Mouse (Mus musculus) lung, postnatal 0 days (tissue): ENCODE data around the gene Ankfn1. TPM values are rescaled to one million over a fixed set of nuclear protein-coding genes. Genes with fewer than 3 reads are reported as not detected.

Source experiments
- ATAC-seq: fragments of 200-750 bp; cut with Nextera tagmentation; 2 replicates; pipeline ENCODE4 v1.8.0; 2017; ENCODE audit warnings: moderate library complexity
- DNase-seq: peaks from one replicate; pipeline ENCODE4 v3.0.0-alpha.2; 2016; ENCODE audit warnings: low spot score
- H3K27ac ChIP-seq: fragments of 300-500 bp; sonication (generic); 2 replicates; pipeline ENCODE4 v1.5.1; 2014; ENCODE audit warnings: antibody characterized with exemption, mild to moderate bottlenecking, low read length, mixed read lengths
- H3K27me3 ChIP-seq: fragments of 300-500 bp; sonication (generic); replicated peaks from 2 replicates; pipeline ENCODE4 v1.6.1; 2014; ENCODE audit warnings: low read length, mixed read lengths; ENCODE audit not compliant: insufficient read depth
- H3K36me3 ChIP-seq: fragments of 300-500 bp; sonication (generic); 2 replicates; pipeline ENCODE4 v1.6.1; 2014; ENCODE audit warnings: low read length, mixed read lengths; ENCODE audit not compliant: insufficient read depth
- H3K4me1 ChIP-seq: fragments of 300-500 bp; sonication (generic); 2 replicates; pipeline ENCODE4 v1.6.1; 2014; ENCODE audit warnings: antibody characterized with exemption, low read depth, low read length, mixed read lengths; ENCODE audit not compliant: insufficient read depth
- H3K4me2 ChIP-seq: fragments of 300-500 bp; sonication (generic); replicated peaks from 2 replicates; pipeline ENCODE4 v1.6.1; 2014; ENCODE audit warnings: low read depth, mild to moderate bottlenecking, low read length, moderate library complexity, mixed read lengths
- H3K4me3 ChIP-seq: fragments of 300-500 bp; sonication (generic); 2 replicates; pipeline ENCODE4 v1.5.1; 2014; ENCODE audit warnings: low read depth, low read length
- H3K9ac ChIP-seq: fragments of 300-500 bp; sonication (generic); replicated peaks from 2 replicates; pipeline ENCODE4 v1.6.1; 2014; ENCODE audit warnings: low read depth, mild to moderate bottlenecking
- H3K9me3 ChIP-seq: fragments of 300-500 bp; sonication (generic); 2 replicates; pipeline ENCODE4 v1.6.1; 2016; ENCODE audit warnings: low read length, mixed read lengths
- CTCF ChIP-seq: IDR thresholded peaks from 2 replicates; pipeline ENCODE4 v1.5.1; 2016; ENCODE audit warnings: antibody characterized with exemption, mild to moderate bottlenecking
- EP300 ChIP-seq: IDR thresholded peaks from 2 replicates; pipeline ENCODE4 v1.6.1; 2016; ENCODE audit warnings: antibody characterized with exemption, mild to moderate bottlenecking, control low read depth
- WGBS: fragments of 180-500 bp; shearing (Covaris S2); extraction: QIAGEN DNeasy Blood & Tissue Kit; methylation state at CpG from one replicate; pipeline ENCODE4 v1.1.7; 2014; 5-methylcytosine and 5-hydroxymethylcytosine counted together
- polyA plus RNA-seq: library from polyadenylated mRNA; unstranded; fragments of >200 nt; fragmentation: Nextera tagmentation; extraction: Ambion mirVana; gene quantifications from 2 replicates; pipeline ENCODE4 v1.2.1, GENCODE M21; 2015

The Ankfn1 gene
- polyA plus RNA-seq, 1 experiment from 2014 or later: 0.85 TPM

- Histone ChIP-seq H3K4me1 (no peaks in the 10 kb centered on the region), H3K4me2 (no peak overlapping the region), H3K9ac (no peak overlapping the region), H3K9me3 (no peaks in the 10 kb centered on the region), H3K4me3 (no peak overlapping the region), H3K36me3 (no peaks in the 10 kb centered on the region), H3K27ac (no peak overlapping the region), H3K27me3 (no peaks in the 10 kb centered on the region)
- WGBS: 54% methylated on average over 3 of the region's 3 CpGs
- peak; percentile 41 for DNase-seq
- ATAC-seq: peak; percentile 73
- peak; percentile 57; the same call in 1 of the 2 replicates for TF ChIP-seq EP300
- no peak for TF ChIP-seq CTCF
Measured at GRCm38 (mm10) chr11:89360895-89361294, 416.6 kb downstream of the Ankfn1 start.

GRCm38 (mm10) chr11:89358546-89358945, 418.9 kb downstream of the Ankfn1 start:
- DNase-seq: no peak
- H3K27ac ChIP-seq: no peak overlapping the region
- H3K27me3 ChIP-seq: no peaks in the 10 kb centered on the region
- no peak for ATAC-seq
- no peaks in the 10 kb centered on the region for H3K36me3 ChIP-seq
- WGBS: 85% methylated on average over 5 of the region's 5 CpGs
- H3K9ac ChIP-seq: no peak overlapping the region
- H3K4me3 ChIP-seq: no peak overlapping the region
- H3K4me1 ChIP-seq: no peaks in the 10 kb centered on the region
- TF ChIP-seq EP300 (no peak), CTCF (no peak)
- no peaks in the 10 kb centered on the region for H3K9me3 ChIP-seq
- H3K4me2 ChIP-seq: no peak overlapping the region

- no peak overlapping the region for H3K4me3 ChIP-seq
- no peak overlapping the region for H3K9ac ChIP-seq
- TF ChIP-seq EP300 (peak; percentile 83), CTCF (no peak)
- no peaks in the 10 kb centered on the region for H3K36me3 ChIP-seq
- no peak overlapping the region for H3K4me2 ChIP-seq
- no peak for DNase-seq
- H3K27ac ChIP-seq: no peak overlapping the region
- WGBS: 44% methylated on average over 2 of the region's 2 CpGs
- no peaks in the 10 kb centered on the region for H3K4me1 ChIP-seq
- H3K9me3 ChIP-seq: no peaks in the 10 kb centered on the region
- H3K27me3 ChIP-seq: no peaks in the 10 kb centered on the region
- ATAC-seq: peak; percentile 67
Measured at GRCm38 (mm10) chr11:89356479-89356878, 421.0 kb downstream of the Ankfn1 start.

- DNase-seq (no peak), ATAC-seq (no peak)
- H3K36me3 ChIP-seq: no peaks in the 10 kb centered on the region
- H3K4me1 ChIP-seq: no peaks in the 10 kb centered on the region
- H3K9ac ChIP-seq: no peak overlapping the region
- no peak for TF ChIP-seq CTCF
- no peak for TF ChIP-seq EP300
- H3K4me3 ChIP-seq: no peak overlapping the region
- no peak overlapping the region for H3K27ac ChIP-seq
- H3K27me3 ChIP-seq: no peaks in the 10 kb centered on the region
- no peaks in the 10 kb centered on the region for H3K9me3 ChIP-seq
- 56% methylated on average over 5 of the region's 5 CpGs for WGBS
- H3K4me2 ChIP-seq: no peak overlapping the region
Measured at GRCm38 (mm10) chr11:89356018-89356417, 421.4 kb downstream of the Ankfn1 start.

- Histone ChIP-seq H3K4me1 (no peaks in the 10 kb centered on the region), H3K9me3 (no peaks in the 10 kb centered on the region), H3K36me3 (no peaks in the 10 kb centered on the region), H3K27ac (no peak overlapping the region), H3K4me3 (no peak overlapping the region), H3K4me2 (no peak overlapping the region), H3K9ac (no peak overlapping the region), H3K27me3 (no peaks in the 10 kb centered on the region)
- TF ChIP-seq CTCF: no peak
- no peak for TF ChIP-seq EP300
- DNase-seq: no peak
- ATAC-seq: no peak
- 38% methylated on average over 12 of the region's 12 CpGs for WGBS
Measured at GRCm38 (mm10) chr11:89340238-89340637, 437.2 kb downstream of the Ankfn1 start.

Other genes starting within 250 kb of the Ankfn1 start
- 11.0 and 11.5 TPM in 2 replicates for gene Pctp, start 225.2 kb upstream of the Ankfn1 start, polyA plus RNA-seq